Mouse (Mus musculus): ENCODE measurements around the gene Muc1.

Muc1 gene

DNA sequence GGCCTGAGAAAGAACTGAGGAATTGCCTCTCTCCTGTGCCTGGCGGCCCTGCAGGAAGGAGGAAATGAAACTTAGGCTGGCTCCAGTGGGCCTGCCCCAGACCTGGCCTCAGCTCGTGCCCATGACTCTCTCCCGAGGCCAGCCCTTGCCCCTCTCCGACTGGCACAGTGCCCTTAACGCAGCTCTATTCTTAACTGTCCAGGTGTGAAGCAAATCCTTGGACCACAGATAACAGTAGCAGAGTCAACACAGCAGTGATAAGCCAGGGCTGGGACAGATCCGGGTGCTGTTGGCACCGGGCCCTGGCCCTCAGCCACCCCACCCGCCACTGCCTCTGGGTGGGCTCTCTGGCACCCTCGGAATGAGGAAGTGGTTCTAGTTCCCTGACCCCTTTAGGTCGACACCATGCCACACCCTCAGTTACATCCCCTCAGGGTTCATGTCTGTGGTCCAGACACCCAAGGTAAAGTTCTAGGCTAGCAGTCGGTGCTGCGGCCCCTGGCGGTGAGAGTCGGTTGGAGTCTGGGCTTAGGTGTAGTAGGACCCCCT is 4.8 kb downstream of the Muc1 start:
- DNase-seq (ENCODE audit: low spot score), result no peak

GRCm38 (mm10) chr3:89236516-89236915 is 7.7 kb downstream of the Muc1 start:
- DNase-seq (ENCODE audit: low spot score), result no peak

GRCm38 (mm10) chr3:89237682-89238081 is 8.8 kb downstream of the Muc1 start:
- DNase-seq (ENCODE audit: low spot score), result no peak

GRCm38 (mm10) chr3:89238494-89238893 is 9.6 kb downstream of the Muc1 start:
- DNase-seq (ENCODE audit: low spot score), result no peak

- DNase-seq (ENCODE audit: low spot score), result peak; percentile 67
Measured at GRCm38 (mm10) chr3:89242331-89242895, 13.6 kb downstream of the Muc1 start.

GRCm38 (mm10) chr3:89243609-89244008 is 14.8 kb downstream of the Muc1 start:
- peak; percentile 74 for DNase-seq (ENCODE audit: low spot score)

- DNase-seq (ENCODE audit: low spot score), result peak; percentile 78
Measured at GRCm38 (mm10) chr3:89244158-89244981, 15.5 kb downstream of the Muc1 start.

- DNase-seq (ENCODE audit: low spot score), result peak; percentile 82
Measured at GRCm38 (mm10) chr3:89244982-89245687, 16.3 kb downstream of the Muc1 start.

DNA sequence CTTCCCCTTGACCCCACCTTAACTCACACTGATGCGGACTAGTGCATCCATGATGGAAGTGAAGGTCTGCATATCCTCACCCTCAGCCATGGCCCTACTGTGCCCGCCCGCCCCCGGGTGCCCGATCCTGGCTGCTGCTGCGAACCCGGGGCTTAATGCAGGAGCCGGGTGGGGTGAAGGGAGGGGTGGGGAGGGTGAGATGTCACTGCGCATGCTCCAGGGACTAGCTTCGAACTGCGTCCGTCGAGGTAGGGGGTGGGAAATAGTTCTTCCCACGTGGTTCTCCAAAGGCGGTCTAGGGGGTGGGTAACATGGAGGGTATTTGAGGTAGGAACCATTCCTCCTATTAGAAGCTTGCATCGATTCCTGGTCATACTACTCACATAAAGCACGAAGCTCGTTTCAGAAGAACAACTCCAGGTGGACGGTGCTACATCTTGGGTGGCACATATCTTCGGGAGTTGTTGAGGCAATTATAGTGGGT is 16.9 kb downstream of the Muc1 start, which contains the start of gene Krtcap2:
Gene Krtcap2 (plus strand): TSS at position 279 of the 484 bp plus-strand sequence.
- peak; percentile 81 for DNase-seq (ENCODE audit: low spot score)

DNA sequence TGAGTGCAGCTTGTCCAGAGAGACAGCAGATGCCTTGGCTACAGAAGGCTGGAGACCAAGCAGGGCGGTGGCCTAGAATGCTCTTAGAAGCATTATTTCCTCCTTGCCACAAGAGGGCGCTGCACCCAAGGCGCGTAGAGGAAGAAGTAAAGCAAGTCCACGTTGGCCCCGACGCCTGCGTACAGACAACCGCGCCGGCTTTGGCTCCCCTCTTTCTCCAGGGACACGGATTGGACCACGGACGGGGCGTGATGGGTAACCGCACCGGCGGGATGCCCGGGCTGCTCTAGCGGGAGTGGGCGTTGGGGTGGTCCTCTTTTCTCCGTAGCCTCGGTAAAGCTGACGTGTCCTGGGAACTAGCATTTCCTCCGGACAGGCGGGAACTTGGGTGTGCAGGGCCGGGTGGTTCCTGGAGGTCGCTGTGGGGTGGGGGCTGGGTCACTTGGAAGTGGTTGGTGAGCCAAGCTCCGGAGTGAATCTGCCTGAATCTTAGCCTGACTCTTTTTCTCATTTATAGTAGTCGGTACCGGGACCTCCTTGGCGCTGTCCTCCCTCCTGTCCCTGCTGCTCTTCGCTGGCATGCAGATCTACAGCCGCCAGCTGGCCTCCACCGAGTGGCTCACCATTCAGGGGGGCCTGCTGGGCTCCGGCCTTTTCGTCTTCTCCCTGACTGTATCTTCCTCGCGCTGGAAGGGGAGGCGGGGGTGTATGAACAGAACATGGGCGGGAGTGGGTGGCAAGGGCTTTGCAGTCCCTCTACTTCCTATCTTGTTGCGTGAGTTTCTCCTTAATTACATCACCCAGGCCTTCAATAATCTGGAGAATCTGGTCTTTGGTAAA is 17.6 kb downstream of the Muc1 start, which contains the start of gene Trim46:
Gene Trim46 (minus strand): TSS at position 49 of the 840 bp plus-strand sequence.
- peak; percentile 95 for DNase-seq (ENCODE audit: low spot score)

DNA sequence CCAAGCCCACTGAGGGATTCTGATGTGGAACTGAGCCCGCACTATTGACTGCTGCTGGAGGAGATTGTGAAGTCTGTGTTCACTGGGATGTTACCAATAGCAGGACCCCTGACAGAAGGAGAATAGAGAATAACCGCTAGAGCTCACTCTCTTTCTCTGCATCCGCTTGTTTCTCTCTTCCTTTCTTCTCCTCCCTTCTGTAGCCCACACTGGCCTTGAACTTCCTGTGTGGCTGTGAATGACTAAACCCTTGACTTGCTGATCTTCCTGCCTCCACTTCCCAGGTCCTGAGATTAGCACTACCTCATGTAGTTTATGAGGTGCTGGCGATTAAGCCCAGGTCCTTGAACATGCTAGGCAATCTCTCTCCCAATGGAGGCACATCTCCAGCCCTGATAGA is 18.6 kb downstream of the Muc1 start:
- no peak for DNase-seq (ENCODE audit: low spot score)

GRCm38 (mm10) chr3:89250435-89251040 is 21.7 kb downstream of the Muc1 start:
- peak; percentile 84 for DNase-seq (ENCODE audit: low spot score)

DNA sequence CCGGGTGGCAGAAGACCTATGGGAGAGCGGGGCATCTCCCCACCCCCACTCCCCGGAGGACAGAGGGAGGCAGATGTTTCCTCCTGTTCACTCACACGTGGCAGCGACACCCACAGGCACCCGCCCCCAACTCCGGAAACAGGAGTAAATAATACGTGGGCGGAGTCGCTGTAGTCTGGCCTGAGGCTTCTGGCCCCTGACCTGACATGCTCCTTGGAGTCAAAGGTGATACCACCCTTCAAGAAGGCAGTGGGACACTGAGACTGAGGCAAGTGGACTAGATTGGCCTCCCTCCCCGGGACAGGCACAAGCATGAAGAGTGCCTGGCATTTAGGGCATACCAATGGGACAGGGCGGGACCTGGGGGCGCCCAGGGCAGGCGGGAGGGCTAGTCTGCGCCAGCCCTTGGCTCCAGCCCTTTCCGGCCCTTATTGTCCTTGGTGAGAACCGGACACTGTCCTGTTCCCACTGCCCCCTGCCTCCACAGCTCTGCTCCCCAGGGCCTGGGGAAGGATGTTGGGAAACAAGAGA is 22.6 kb downstream of the Muc1 start:
- peak; percentile 79 for DNase-seq (ENCODE audit: low spot score)

DNA sequence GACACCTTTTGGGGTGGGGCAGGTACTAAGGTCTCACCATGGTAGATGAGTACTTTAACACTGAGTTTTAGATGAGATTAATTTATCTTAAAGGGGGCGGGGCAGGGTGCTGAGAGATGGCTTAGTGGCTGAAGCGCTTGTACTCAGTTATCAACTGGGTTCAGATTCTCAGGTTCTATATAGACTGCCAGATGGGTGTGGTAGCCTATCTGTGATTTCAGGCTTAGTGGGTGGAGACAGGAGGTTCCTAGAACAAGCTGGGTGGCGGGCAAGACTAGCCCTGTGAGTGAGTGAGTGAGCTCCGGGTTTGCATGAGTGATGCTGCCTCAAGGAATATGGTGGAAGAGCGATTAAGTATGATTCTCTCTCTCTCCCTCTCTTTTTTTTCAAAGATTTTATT is 26.1 kb downstream of the Muc1 start:
- no peak for DNase-seq (ENCODE audit: low spot score)

GRCm38 (mm10) chr3:89256177-89256576 is 27.3 kb downstream of the Muc1 start:
- DNase-seq (ENCODE audit: low spot score), result no peak

DNA sequence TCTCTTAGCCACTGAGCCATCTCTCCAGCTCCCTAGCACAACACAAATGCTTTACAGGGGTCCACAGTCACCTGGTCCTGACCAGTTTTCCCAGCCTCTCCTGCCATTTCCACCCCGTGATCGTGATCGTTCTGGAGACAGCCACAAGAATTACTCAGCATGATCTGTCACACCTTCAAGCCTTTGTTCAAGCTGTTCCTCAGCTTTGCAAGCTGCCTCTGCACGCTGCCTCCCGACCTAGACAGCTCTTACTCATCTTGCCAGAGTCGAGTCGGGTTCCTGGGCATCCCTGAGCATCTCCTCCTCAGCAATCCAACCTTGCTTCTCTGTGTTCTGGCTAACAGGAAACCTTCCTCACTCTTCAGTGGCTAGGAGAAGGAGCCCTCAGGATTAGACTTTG is 30.2 kb downstream of the Muc1 start, which contains the start of gene Dpm3:
Gene Dpm3 (plus strand): TSS at position 283 of the 400 bp plus-strand sequence.
- DNase-seq (ENCODE audit: low spot score), result no peak

- DNase-seq (ENCODE audit: low spot score), result no peak
Measured at GRCm38 (mm10) chr3:89260211-89260610, 31.4 kb downstream of the Muc1 start.

GRCm38 (mm10) chr3:89262417-89262816 is 33.6 kb downstream of the Muc1 start:
- DNase-seq (ENCODE audit: low spot score), result peak; percentile 49

- peak; percentile 89 for DNase-seq (ENCODE audit: low spot score)
Measured at GRCm38 (mm10) chr3:89266439-89266893, 37.6 kb downstream of the Muc1 start.

GRCm38 (mm10) chr3:89268916-89269315 is 40.1 kb downstream of the Muc1 start:
- no peak for DNase-seq (ENCODE audit: low spot score)

Data from MN1 (cell line).